Mouse (Mus musculus) cerebral cortex, adult 2 months (tissue): ENCODE data around the gene Gm6526.

Source experiments
- WGBS: fragments of 180-500 bp; shearing (Covaris S2); methylation state at CpG from one replicate; pipeline ENCODE4 v1.1.7; 2018; 5-methylcytosine and 5-hydroxymethylcytosine counted together

Gm6526 gene

DNA sequence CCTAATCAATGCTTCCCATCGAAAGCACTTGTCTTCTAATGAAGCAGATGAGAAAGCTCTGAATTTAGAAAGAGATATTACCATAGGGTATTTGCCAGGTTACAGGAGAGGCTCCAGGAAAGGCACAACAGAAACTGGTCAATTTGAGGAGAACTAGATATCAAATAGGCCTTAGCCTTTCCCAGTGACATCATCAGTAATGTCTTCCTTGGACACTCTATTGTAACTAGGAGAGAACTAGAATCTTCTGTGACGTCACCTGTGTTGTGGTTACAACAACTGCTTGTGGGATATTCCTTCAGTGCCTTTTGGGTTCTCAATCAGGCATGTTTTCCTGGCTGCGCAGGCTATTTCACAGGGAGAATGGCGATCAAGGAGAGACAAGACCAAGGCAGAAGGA is at the start of gene Gm6526:
Gene Gm6526, plus strand, starts transcription at position 301 of the 400 bp plus-strand sequence.
- 82% methylated on average over 4 of the region's 4 CpGs for WGBS

DNA sequence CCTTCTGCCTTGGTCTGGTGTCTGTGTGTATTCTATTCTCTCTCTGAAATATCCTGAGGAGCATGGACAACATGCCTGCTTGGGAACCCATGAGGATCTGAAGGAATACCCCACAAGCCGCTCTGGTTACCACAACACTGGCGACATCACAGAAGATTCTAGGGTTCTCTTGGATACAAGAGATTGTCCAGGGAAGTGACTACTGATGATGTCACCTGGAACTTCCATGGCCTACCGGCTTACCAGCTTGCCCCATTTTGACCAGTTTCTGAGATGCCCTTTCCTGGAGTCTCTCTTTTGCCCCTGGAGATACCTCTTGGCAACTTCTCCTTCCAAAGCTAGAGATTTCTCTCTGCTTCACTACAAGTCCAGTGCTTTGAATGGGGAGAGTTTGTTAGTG is 20.3 kb upstream of the Gm6526 start, which contains the start of gene Gm16506:
Gene Gm16506, minus strand, starts transcription at position 101 of the 400 bp plus-strand sequence.
- WGBS, result 97% methylated on average over 3 of the region's 3 CpGs

DNA sequence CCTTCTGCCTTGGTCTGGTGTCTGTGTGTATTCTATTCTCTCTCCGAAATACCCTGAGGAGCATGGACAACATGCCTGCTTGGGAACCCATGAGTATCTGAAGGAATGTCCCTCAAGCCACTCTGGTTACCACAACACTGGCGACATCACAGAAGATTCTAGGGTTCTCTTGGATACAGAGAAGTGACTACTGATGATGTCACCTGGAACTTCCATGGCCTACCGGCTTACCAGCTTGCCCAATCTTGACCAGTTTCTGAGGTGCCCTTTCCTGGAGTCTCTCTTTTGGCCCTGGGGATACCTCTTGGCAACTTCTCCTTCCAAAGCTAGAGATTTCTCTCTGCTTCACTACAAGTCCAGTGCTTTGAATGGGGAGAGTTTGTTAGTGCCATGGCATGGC is 37.0 kb downstream of the Gm6526 start, which contains the start of gene Gm8180:
Gene Gm8180, minus strand, starts transcription at position 101 of the 400 bp plus-strand sequence.
- 89% methylated on average over 3 of the region's 3 CpGs for WGBS

DNA sequence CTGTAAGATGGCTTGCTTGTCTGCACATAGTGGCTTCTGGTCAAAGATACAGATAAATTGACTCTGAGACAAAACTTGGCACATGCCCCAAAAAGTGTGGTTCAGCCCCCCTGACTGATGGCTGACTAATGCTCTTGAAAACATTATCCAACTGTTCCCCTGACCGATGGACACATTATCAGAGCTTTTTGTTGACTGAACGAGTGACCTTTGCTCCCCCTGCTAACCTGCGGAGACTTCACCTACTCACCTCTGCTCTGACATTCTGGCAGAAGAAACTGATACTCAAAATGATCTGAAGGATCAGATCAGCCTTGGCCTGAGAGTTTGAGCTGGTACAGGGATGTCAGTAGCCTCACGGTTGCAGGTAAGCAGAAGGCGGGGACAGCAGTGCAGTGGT is 46.1 kb downstream of the Gm6526 start:
- 88% methylated on average over 5 of the region's 5 CpGs for WGBS

DNA sequence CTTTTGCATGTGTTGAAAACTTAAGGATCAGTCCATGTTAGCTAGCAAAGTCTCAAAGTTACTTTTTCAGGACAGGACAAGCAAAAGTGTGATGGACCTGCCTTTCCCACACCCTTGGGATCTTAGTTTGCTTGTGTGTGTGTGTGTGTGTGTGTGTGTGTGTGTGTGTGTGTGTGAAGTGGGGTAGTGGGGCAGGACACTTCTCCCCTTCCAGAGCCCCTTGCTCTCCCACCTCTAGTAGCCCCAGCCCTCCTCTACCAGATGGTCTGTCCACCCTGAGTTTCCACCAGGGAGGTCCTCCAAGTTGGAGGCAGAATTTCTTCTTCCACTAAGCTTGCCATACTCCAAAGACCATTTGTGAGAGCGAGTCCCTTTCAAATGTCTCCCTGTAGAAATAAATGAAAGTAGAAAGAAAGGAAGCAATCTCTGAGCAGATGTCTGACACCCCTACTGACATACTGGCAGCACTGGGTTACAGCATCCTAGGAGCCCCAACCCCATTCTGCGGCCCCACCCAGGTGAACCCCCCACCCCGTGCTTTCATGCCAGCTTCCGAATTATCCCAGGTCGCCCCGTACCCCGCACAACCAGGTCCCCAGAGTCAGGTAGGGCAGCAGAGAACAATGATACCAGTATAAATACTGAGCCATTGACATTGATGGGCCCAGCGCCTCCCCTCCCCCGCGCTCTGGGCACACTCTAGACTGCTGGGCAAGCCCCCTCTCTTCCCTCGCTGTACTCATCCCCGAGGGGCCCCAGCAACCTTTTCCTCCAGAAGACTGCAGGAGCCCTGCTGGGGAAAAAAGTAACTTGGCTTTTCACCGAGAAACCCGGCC is 48.6 kb downstream of the Gm6526 start:
- WGBS, result 17% methylated on average over 14 of the region's 14 CpGs

DNA sequence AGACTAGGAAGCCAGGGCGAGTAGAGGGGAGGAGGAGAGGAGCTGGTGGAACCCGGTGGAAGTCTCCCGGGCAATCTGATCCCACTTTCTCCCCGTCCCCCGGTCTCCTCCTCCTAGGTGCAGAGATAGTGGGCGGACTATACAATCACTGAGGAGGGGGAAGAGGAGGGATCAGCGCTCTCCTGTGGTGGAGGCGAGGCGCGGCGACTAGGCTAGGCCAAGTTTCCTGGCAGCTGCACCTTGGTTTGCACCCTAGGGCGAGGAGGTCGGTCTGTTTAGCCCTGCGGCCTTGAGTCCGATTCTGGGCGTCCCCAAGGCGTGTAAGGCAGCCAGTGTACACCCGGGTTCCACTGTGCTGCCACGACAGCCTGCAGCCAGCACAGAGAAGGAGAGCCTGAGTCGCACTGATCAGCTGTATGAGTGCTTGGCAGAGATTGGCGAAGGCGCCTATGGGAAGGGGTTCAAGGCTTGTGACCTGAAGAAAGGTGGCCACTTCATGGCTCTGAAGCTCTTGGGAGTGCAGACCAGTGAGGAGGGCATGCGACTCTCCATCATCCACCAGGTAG is 49.3 kb downstream of the Gm6526 start:
- WGBS, result 17% methylated on average over 23 of the region's 23 CpGs

DNA sequence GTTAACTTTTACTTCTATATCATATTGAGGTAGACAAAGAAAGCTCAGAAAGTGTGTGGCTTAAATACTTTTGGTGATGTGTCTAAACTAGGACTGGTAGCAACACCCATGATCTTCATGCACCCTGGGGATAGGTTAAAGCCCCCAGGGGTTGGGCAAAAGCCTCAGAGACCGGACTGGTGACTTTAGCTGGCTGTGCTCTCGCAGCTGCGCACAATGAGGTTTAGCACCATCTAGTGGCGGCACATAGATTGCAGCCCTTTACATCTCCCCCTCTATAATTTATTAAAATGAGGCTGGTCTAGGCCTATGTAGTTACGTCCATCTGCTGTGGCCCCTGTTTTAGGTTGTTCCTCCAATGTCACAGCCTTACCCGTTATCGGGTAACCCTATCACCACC is 56.8 kb downstream of the Gm6526 start:
- WGBS, result 13% methylated on average over 7 of the region's 7 CpGs
